Mouse (Mus musculus): Measurements from ENCODE around the gene Metrnl. TPM values are rescaled to one million over a fixed set of nuclear protein-coding genes. Genes with fewer than 3 reads are reported as not detected.

Metrnl gene
- polyA plus RNA-seq, 1 experiment from 2014 or later, result 11.1 TPM

DNA sequence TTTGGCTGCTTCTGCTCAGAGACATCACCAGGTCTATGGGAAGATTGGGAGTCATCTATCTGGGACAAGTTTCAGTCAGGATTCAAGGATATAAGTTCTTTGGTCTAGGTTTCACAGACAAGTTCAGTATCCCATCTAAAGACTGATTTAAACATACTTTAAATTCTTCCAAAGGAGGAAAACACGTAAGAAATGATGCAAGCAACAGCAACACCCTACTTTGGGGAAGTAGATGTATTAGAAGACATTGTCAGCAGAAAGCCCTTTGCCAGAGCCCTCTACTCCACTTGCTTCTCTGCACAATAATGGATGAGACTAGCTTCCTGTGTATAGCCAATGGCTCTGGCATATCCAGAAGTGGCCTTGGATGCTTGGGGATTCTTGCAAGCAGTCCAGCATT is 41.8 kb downstream of the Metrnl start:
- no peak overlapping the region for H3K27ac ChIP-seq
- no peak overlapping the region for H3K4me3 ChIP-seq
- H3K4me1 ChIP-seq, result no peaks in the 10 kb centered on the region; the same call in 1 of the 2 replicates
- no peak overlapping the region for H3K9ac ChIP-seq
- no peaks in the 10 kb centered on the region for H3K36me3 ChIP-seq
- ATAC-seq (ENCODE audit: insufficient number of reproducible peaks, insufficient read depth, low FRiP score, low TSS enrichment), result no peak
- H3K4me2 ChIP-seq (replicated peaks), result no peak overlapping the region
- 75% methylated on average over 1 of the region's 1 CpGs for WGBS
- H3K9me3 ChIP-seq, result no peaks in the 10 kb centered on the region
- no peaks in the 10 kb centered on the region for H3K27me3 ChIP-seq

DNA sequence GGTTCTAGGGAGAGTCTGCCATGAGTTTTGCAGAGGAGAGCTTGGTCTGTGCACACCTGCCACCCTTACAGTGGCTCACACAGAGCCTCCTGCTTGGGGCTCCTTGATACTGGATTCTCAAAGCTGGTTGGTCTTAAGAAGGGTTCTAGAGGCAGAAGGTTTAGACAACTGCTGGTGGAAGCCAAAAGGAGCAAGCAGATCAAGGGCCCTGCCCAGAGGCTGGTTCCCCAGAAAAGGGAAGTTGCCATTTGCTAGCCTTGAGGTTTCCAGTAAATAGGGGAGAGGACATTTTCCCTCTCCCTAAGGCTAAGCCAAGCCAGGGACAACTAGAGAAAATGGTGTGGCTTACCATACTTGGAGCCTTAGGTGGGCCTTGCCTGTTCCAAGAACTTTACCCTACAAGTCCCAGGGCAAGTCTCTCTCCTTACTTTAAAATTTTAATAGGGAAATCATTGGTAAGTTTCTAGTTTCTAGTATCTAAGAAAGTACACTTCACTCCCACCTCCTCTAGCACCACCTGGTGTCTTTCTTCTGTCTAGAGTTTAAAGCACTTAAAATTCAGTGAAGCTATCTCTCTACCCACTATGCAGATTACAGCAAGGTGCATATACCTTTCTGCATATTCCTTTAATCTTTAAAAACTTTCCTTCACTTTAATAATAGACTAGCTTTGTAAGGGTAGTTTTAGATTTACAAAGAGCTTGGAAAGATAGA is 42.7 kb downstream of the Metrnl start:
- H3K4me2 ChIP-seq (replicated peaks), result no peak overlapping the region
- H3K4me3 ChIP-seq, result no peak overlapping the region
- ATAC-seq (ENCODE audit: insufficient number of reproducible peaks, insufficient read depth, low FRiP score, low TSS enrichment), result no peak
- no peaks in the 10 kb centered on the region for H3K36me3 ChIP-seq
- no peaks in the 10 kb centered on the region for H3K9me3 ChIP-seq
- no peaks in the 10 kb centered on the region for H3K27me3 ChIP-seq
- H3K27ac ChIP-seq, result no peak overlapping the region
- H3K4me1 ChIP-seq, result no peaks in the 10 kb centered on the region; the same call in 1 of the 2 replicates
- no peak overlapping the region for H3K9ac ChIP-seq

DNA sequence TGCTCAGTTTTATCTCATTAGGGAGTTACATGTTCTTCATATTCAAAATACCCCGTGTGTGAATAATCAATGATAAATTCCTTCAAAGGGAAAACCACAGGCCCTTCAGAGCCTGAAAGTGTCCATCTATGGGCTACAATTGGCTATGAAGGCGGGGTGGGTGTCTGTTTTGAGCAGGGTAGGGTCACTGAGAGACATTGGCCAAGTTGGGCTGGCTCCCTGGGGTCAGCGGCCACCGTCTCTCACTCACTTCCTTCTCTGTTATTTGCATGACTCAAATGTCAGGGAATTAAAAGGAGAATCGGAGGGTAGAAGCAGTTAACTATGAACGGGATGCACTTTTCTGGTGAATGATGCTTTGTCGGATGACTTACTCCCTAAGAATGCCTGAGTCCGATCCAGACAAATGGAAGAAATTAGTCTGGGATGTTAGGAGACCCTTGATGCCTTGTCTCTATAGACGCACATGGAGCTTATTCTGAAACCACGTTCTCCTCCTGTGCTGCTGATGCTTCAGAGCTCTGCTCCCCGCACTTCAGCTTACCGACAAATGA is 45.7 kb downstream of the Metrnl start:
- WGBS, result 61% methylated on average over 12 of the region's 12 CpGs

DNA sequence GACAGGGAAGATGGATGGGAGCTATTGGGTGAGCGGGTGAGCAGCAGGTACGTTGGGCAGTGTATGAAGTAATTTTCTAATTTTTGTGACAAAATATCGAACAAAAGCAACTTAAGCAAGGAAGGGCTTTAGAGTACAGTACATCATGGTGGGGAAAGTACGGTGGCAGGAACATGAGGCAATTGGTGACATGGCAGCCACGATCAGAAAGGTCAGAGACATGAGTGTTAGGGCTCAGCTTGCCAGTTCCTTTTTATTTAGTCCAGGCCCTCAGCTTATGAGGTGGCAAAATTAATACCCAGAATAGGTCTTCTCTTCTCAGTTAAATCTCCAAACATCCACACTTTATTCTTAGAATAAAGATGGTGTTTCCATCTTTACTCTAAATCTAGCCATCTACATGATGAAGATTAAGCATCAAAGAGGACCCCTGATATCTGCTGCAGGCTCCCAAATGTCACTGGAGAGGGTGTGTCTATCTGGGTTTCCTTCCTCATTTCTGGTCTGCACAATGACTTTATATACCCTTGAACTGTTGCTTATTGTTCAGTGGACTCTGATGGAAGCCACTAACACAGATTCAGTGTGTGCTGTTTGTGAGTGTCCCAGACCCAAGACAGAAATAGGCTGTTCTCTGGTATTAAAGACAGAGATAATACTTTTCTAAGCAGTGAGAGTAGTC is 46.8 kb downstream of the Metrnl start:
- H3K4me3 ChIP-seq, result no peak overlapping the region
- H3K27ac ChIP-seq, result no peak overlapping the region
- no peak overlapping the region for H3K9ac ChIP-seq
- 88% methylated on average over 5 of the region's 5 CpGs for WGBS
- no peaks in the 10 kb centered on the region for H3K36me3 ChIP-seq
- H3K4me1 ChIP-seq, result no peaks in the 10 kb centered on the region
- H3K4me2 ChIP-seq (replicated peaks), result no peak overlapping the region
- no peaks in the 10 kb centered on the region for H3K9me3 ChIP-seq
- ATAC-seq (ENCODE audit: insufficient number of reproducible peaks, insufficient read depth, low FRiP score, low TSS enrichment), result no peak
- H3K27me3 ChIP-seq, result no peaks in the 10 kb centered on the region

More for the DNA sequence above, 45.7 kb downstream of the Metrnl start:
- Histone ChIP-seq H3K4me1 (no peaks in the 10 kb centered on the region), H3K27me3 (no peaks in the 10 kb centered on the region), H3K4me3 (no peak overlapping the region), H3K27ac (no peak overlapping the region), H3K9ac (no peak overlapping the region), H3K9me3 (no peaks in the 10 kb centered on the region), H3K36me3 (no peaks in the 10 kb centered on the region), H3K4me2 (replicated peaks) (no peak overlapping the region)
- ATAC-seq (ENCODE audit: insufficient number of reproducible peaks, insufficient read depth, low FRiP score, low TSS enrichment), result no peak

Other genes with a start within 250 kb of the Metrnl start
- gene Tbcd, start 249.6 kb upstream of the Metrnl start, polyA plus RNA-seq (2016; fragmentation: Nextera tagmentation; extraction: Ambion mirVana), result 51.0 and 54.7 TPM in 2 replicates
- gene Zfp750, start 182.2 kb upstream of the Metrnl start, polyA plus RNA-seq (2016; fragmentation: Nextera tagmentation; extraction: Ambion mirVana), result 2.3 and 2.6 TPM in 2 replicates
- gene B3gntl1, start 28.4 kb upstream of the Metrnl start, polyA plus RNA-seq (2016; fragmentation: Nextera tagmentation; extraction: Ambion mirVana), result 9.1 and 10.1 TPM in 2 replicates
- not detected in 2 replicates for gene Ptchd3, start 128.7 kb downstream of the Metrnl start, polyA plus RNA-seq (2016; fragmentation: Nextera tagmentation; extraction: Ambion mirVana)